Mouse (Mus musculus): ENCODE measurements around the gene Tnfrsf25.

DNA sequence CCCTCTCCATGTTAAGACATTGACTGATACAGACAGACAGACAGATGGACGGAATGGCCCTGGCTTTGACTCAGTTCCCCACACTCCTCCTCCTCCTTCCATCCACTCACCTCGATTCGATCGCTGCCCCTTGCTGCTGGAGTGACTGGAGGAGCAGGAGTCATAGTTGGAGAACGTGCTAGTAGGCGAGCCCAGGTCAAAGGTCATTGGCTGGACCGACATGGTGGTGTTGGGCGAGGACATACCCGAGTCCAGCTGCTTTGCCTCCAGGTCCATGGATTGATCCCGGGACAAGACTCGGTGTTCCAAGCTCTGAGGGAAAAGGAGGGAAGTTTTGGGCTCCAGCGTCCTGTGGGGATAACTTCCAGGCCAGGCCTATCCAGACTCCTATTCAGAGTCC, 19.6 kb downstream of the Tnfrsf25 start:
- TF ChIP-seq EP300 (IDR thresholded peaks at IDR 0.05; ENCODE audit: low read depth) (no peak), CTCF (IDR thresholded peaks at IDR 0.05; ENCODE audit: low read depth) (no peak)
